Mouse (Mus musculus) hindbrain, embryonic 16.5 days (tissue): ENCODE measurements around the gene Tmpo. TPM values are rescaled to one million over a fixed set of nuclear protein-coding genes. Genes with fewer than 3 reads are reported as not detected.
A peak's percentile ranks its signal among the peaks of the same experiment; 100 is the strongest.
"Not testable (repeated sequence)": the region's sequence is repeated elsewhere in the genome, so short reads cannot be mapped to it uniquely, and the experiment has no call there.

ENCODE experiments used
- ATAC-seq: fragments of 200-750 bp; cut with Nextera tagmentation; 2 replicates; pipeline ENCODE4 v1.8.0; 2017; ENCODE audit warnings: moderate TSS enrichment, moderate library complexity
- H3K27ac ChIP-seq: fragments of 300-500 bp; sonication (generic); 2 replicates; pipeline ENCODE4 v1.5.1; 2014; ENCODE audit warnings: low read depth, mild to moderate bottlenecking, control low read depth, low read length, moderate library complexity
- H3K27me3 ChIP-seq: fragments of 300-500 bp; sonication (generic); replicated peaks from 2 replicates; pipeline ENCODE4 v1.6.1; 2014; ENCODE audit warnings: low read length; ENCODE audit not compliant: control insufficient read depth, insufficient read depth
- H3K36me3 ChIP-seq: fragments of 300-500 bp; sonication (generic); 2 replicates; pipeline ENCODE4 v1.6.1; 2014; ENCODE audit warnings: mild to moderate bottlenecking, low read length, moderate library complexity, mixed read lengths; ENCODE audit not compliant: control insufficient read depth, insufficient read depth
- H3K4me1 ChIP-seq: fragments of 300-500 bp; sonication (generic); 2 replicates; pipeline ENCODE4 v1.6.1; 2014; ENCODE audit warnings: low read depth, low read length; ENCODE audit not compliant: control insufficient read depth, insufficient read depth
- H3K4me2 ChIP-seq: fragments of 300-500 bp; sonication (generic); 2 replicates; pipeline ENCODE4 v1.6.1; 2014; ENCODE audit warnings: mild to moderate bottlenecking, low read length, control low read depth, moderate library complexity
- H3K4me3 ChIP-seq: fragments of 300-500 bp; sonication (generic); 2 replicates; pipeline ENCODE4 v1.5.1; 2014; ENCODE audit warnings: mild to moderate bottlenecking, low read length, control low read depth, moderate library complexity
- H3K9ac ChIP-seq: fragments of 300-500 bp; sonication (generic); 2 replicates; pipeline ENCODE4 v1.6.1; 2014; ENCODE audit warnings: low read depth, mild to moderate bottlenecking, control low read depth, low read length, moderate library complexity
- H3K9me3 ChIP-seq: fragments of 300-500 bp; sonication (generic); 2 replicates; pipeline ENCODE4 v1.6.1; 2014; ENCODE audit warnings: mild to moderate bottlenecking, low read length, moderate library complexity; ENCODE audit not compliant: control insufficient read depth
- WGBS: fragments of 180-500 bp; shearing (Covaris S2); extraction: QIAGEN DNeasy Blood & Tissue Kit; methylation state at CpG from one replicate; pipeline ENCODE4 v1.1.7; 2014; 5-methylcytosine and 5-hydroxymethylcytosine counted together
- polyA plus RNA-seq: library from polyadenylated mRNA; unstranded; fragments of >200 nt; fragmentation: Nextera tagmentation; extraction: Ambion mirVana; gene quantifications from 2 replicates; pipeline ENCODE4 v1.2.1, GENCODE M21; 2015

The Tmpo gene
- polyA plus RNA-seq, 1 experiment from 2014 or later = 68.7 TPM

DNA sequence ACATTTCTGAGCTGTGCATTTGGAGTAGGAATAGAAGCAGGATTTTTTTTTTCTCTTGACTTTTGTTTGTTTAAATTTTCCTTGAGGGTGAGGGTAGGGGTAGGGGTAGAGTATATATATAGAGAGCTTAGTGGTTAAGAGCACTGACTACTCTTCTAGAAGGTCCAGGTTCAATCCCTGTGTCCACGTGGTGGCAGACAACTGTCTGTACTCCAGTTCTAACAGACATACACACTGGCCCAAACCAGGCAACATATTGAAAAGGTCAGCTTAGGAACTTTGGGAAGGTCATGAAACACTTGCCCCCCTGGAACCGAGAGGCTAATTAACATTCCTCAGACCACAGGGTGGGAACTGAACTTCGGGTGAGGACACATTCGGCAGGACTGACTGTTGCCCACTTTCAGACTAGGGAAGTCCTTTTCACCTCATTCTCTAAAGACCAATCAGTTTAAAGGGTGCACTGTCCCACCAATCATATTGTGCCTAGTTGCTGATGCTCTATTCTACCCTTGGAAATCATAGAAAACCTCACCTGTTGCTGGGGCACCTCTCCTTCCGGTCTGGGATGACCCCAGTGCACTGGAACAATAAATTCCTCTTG, 7.7 kb upstream of the Tmpo start:
- H3K4me3 ChIP-seq = no peak overlapping the region
- no peaks in the 10 kb centered on the region for H3K9me3 ChIP-seq
- H3K36me3 ChIP-seq = no peaks in the 10 kb centered on the region
- no peaks in the 10 kb centered on the region for H3K27me3 ChIP-seq
- 80% methylated on average over 5 of the region's 5 CpGs for WGBS
- no peak overlapping the region for H3K4me2 ChIP-seq
- H3K4me1 ChIP-seq = peaks cover 8% of the 10 kb centered on the region
- ATAC-seq = no peak
- H3K9ac ChIP-seq = no peak overlapping the region
- peak overlapping the region; percentile 83; the same call in 1 of the 2 replicates for H3K27ac ChIP-seq

- ATAC-seq = peak; percentile 40
- peak overlapping the region; percentile 41 for H3K4me3 ChIP-seq
Measured at GRCm38 (mm10) chr10:91187872-91188271, 6.8 kb upstream of the Tmpo start.

GRCm38 (mm10) chr10:91187349-91187748, 6.2 kb upstream of the Tmpo start:
- 9% methylated on average over 10 of the region's 10 CpGs for WGBS
- Histone ChIP-seq H3K9ac (peak overlapping the region; percentile 70), H3K27ac (peak overlapping the region; percentile 90), H3K9me3 (no peaks in the 10 kb centered on the region), H3K4me3 (peak overlapping the region; percentile 41), H3K27me3 (no peaks in the 10 kb centered on the region), H3K4me2 (peak overlapping the region; percentile 59), H3K36me3 (no peaks in the 10 kb centered on the region), H3K4me1 (peaks cover 17% of the 10 kb centered on the region)
- no peak for ATAC-seq

More at GRCm38 (mm10) chr10:91187872-91188271, 6.8 kb upstream of the Tmpo start:
- peaks cover 17% of the 10 kb centered on the region for H3K4me1 ChIP-seq
- H3K36me3 ChIP-seq = no peaks in the 10 kb centered on the region
- H3K4me2 ChIP-seq = peak overlapping the region; percentile 59
- H3K27me3 ChIP-seq = no peaks in the 10 kb centered on the region
- peak overlapping the region; percentile 70 for H3K9ac ChIP-seq
- peak overlapping the region; percentile 90 for H3K27ac ChIP-seq
- H3K9me3 ChIP-seq = no peaks in the 10 kb centered on the region
- under 1% methylated on average over 15 of the region's 15 CpGs for WGBS

DNA sequence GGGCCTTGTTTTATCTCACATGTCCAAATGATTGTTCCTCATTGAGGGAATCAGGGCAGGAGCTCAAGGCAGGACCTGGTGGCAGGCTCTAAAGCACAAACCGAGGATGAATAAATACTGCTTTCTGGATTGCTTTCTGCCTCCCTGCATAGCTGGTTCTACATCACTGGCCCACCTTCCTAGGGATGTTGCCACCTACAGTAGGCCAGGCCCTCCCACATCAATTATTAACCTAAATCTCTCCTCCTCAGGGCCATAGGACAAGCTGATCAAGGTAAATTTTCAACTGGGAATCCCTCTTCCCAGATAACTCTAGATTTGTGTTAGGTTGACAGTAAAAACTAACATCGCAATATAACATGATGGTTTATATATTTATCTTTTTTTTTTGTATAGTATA, 4.6 kb upstream of the Tmpo start:
- H3K4me3 ChIP-seq = no peak overlapping the region
- H3K9ac ChIP-seq = no peak overlapping the region
- no peak overlapping the region for H3K27ac ChIP-seq
- H3K4me2 ChIP-seq = no peak overlapping the region
- H3K36me3 ChIP-seq = no peaks in the 10 kb centered on the region
- ATAC-seq = no peak
- WGBS = 97% methylated on average over 2 of the region's 2 CpGs
- no peaks in the 10 kb centered on the region for H3K27me3 ChIP-seq
- peaks cover 17% of the 10 kb centered on the region for H3K4me1 ChIP-seq
- no peaks in the 10 kb centered on the region for H3K9me3 ChIP-seq

- ATAC-seq, H3K4me2 ChIP-seq, H3K27ac ChIP-seq, H3K9ac ChIP-seq, H3K27me3 ChIP-seq, H3K36me3 ChIP-seq, H3K9me3 ChIP-seq, H3K4me3 ChIP-seq: not testable (repeated sequence)
- peaks cover 22% of the 10 kb centered on the region for H3K4me1 ChIP-seq
- WGBS = 63% methylated on average over 5 of the region's 5 CpGs
Measured at GRCm38 (mm10) chr10:91184893-91185292, 3.8 kb upstream of the Tmpo start.

DNA sequence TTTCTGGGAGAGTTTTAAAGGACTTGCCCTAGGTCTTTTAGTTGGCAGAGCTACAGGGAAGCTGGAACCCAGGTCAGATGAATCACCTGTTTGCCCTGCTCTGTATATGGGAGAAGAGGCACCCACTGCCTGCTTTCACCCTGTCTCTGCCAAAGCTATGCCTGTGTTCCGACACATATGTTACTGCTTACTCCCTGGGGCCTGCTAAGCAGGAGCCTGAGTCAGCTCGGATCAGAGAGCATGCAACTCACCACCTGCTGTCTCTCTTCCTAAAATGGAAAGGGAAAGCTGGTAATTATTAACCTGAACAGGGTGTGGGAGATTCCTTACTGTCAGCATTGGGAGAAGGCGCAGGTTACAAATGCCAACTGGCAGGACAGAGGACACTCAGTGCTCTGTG, 2.2 kb upstream of the Tmpo start:
- Histone ChIP-seq H3K4me3 (peak overlapping the region; percentile 58), H3K4me2 (peak overlapping the region; percentile 68), H3K9me3 (no peaks in the 10 kb centered on the region), H3K4me1 (peaks cover 22% of the 10 kb centered on the region), H3K36me3 (no peaks in the 10 kb centered on the region), H3K27me3 (no peaks in the 10 kb centered on the region), H3K27ac (peak overlapping the region; percentile 78), H3K9ac (peak overlapping the region; percentile 53)
- ATAC-seq = no peak
- 32% methylated on average over 3 of the region's 3 CpGs for WGBS

DNA sequence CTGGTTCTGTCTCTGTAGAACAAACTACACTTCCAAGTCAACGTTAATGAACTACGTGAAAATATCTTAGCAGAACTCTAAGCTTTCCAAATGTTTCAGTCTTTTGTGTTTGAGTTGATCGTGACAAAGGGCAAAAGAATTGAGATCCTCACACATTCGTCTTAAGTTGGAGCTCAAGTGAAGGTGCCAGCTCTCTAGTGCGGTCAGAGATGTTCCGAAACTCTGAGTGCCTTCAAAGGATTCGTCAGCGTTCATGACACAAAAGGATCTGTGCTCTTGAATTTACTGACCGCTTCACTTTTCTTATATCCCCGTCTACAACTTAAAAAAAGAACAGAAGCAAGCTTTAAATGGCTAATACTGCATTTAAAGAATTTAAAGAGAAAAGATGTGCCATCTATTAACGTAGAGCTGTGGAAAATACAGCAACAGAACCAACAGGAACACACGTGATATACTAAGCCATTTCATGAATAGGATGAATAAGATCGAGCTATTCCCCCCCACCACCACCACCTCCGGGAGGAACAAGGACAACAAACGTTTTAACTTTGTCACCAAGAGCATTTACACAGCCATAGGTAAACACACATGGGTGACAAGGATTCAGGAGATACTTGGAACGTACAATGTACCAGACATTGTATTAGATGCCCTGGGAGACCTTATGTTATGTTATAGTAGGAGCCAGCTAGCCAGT, 1.3 kb upstream of the Tmpo start:
- H3K27me3 ChIP-seq = no peaks in the 10 kb centered on the region
- H3K4me3 ChIP-seq = peak overlapping the region; percentile 58
- peak overlapping the region; percentile 73 for H3K9ac ChIP-seq
- H3K27ac ChIP-seq = peak overlapping the region; percentile 98
- peak; percentile 12; the same call in 1 of the 2 replicates for ATAC-seq
- 1% methylated on average over 16 of the region's 16 CpGs for WGBS
- H3K4me2 ChIP-seq = peak overlapping the region; percentile 68
- peaks cover 22% of the 10 kb centered on the region for H3K4me1 ChIP-seq
- no peaks in the 10 kb centered on the region for H3K36me3 ChIP-seq
- no peaks in the 10 kb centered on the region for H3K9me3 ChIP-seq

DNA sequence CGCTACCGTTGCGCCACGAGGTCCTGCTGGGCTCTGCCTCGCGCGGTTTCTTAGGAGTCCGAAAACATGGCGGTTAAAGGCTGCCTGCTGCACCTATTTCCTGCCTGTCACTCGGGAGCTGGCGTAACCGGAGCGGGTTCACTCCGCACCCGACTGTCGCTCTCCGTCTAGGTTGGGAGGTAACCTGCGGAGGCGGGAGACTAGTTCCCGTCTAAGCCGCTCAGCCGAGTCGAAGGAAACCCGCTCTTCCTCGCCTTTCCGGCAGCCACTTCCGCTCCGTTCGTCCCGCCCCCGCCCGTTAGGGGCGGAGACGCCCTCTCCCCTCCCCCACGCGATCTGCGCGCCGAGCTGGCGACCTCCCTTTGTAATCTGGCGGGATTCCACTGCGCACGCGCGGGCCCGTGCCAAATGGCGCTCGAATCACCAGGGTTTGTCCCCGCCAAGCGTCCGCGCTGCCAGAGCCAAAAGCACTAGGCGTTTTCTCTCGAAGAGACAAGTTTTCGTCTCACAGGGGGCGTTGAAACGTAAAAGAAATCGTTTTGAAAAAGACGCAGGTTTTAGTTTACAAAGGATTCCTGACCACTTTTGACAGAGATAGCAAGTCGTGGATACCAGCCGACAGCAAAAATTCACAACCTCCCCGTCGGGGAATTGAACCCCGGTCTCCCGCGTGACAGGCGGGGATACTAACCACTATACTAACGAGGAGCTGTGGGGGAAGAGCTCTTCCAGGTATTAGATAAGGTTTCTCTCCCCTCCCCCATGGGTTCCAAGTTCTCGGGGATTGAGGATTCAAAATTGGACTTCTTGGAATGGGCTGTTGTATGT, 560 bp upstream of the Tmpo start:
- Histone ChIP-seq H3K27me3 (no peaks in the 10 kb centered on the region), H3K9me3 (no peaks in the 10 kb centered on the region), H3K9ac (peak overlapping the region; percentile 73), H3K4me1 (peaks cover 16% of the 10 kb centered on the region), H3K4me2 (peak overlapping the region; percentile 68), H3K4me3 (peak overlapping the region; percentile 58), H3K27ac (peak overlapping the region; percentile 98), H3K36me3 (no peaks in the 10 kb centered on the region)
- 0% methylated on average over 69 of the region's 69 CpGs for WGBS
- peak; percentile 92 for ATAC-seq

DNA sequence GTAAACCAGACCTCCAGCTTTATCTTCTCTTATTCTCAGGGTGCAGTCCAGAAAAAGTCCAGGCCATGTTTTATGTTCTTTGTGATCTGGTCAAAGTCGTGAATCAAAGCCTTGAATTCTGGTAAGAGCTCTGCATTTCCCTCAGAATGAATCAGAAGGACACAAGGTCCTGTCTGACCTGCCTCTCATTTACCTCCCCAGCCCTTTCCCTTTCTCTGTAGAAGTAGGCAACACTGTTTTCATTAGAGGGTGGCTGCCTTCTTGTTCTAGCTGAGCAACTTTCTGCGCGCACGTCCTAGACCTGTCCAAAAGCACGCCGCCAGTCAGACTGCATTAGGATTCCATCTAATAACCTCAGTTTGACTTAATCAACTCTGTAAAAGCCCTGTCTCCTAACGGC, 814 bp downstream of the Tmpo start:
- 28% methylated on average over 7 of the region's 7 CpGs for WGBS
- Histone ChIP-seq H3K27ac (peak overlapping the region; percentile 35; the same call in 1 of the 2 replicates), H3K4me1 (peaks cover 16% of the 10 kb centered on the region), H3K27me3 (no peaks in the 10 kb centered on the region), H3K9ac (peak overlapping the region; percentile 24; the same call in 1 of the 2 replicates), H3K4me2 (peak overlapping the region; percentile 45), H3K4me3 (peak overlapping the region; percentile 58), H3K9me3 (no peaks in the 10 kb centered on the region), H3K36me3 (no peaks in the 10 kb centered on the region)
- ATAC-seq = no peak
